Mouse (Mus musculus): ENCODE results near the gene Cep72. TPM values are rescaled to one million over a fixed set of nuclear protein-coding genes. Genes with fewer than 3 reads are reported as not detected.
"Not testable (repeated sequence)": the region's sequence is repeated elsewhere in the genome, so short reads cannot be mapped to it uniquely, and the experiment has no call there.

Cep72 gene
- total RNA-seq (2021) = under 1 TPM in 1 of 2 experiments, not detected in 1; 0.08 TPM
- long read RNA-seq, experiment 1 = 0 reads
- long read RNA-seq, experiment 2, partial matches to known transcripts = 0 of 1 reads
- long read RNA-seq, experiment 2, other reads (novel, unspliced or antisense) = 0 of 1 reads

DNA sequence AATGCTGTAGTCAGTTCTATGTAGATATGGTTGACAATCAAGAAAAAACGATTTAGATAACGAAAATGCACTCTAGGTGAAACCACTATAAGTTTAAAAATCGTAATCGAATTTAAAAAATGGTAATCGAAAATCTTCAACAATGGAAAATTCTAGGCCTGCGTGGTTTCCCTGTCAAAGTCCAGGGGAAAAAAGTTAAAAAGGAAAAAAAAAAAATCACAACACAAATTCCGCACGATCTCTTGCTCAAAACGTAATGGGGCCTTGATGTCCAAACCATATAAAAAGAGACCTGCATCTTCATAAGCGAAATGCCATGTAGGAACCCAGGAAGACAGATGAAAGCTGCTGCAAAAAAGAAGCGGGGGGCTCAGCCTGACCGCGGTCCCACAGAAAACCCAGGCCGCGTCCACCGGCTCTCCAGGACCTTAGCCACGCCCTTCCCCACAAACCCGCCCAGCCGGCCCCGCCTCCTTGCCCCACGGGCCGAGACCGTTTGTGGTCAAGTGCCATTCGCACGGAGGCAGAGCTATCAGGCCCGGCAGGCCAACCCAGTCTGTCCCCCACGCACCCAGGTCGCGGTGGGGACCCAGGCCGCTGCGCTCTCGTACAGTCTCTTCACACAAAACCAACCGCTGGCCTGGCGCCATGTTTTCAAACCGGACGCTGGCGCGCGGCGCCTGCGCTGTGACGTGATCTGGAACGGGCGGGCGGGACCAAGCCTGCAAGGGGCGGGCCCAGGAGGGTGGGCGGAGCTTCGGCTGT, at the start of gene Cep72:
Gene Cep72 (minus strand): TSS at position 687 of the 765 bp plus-strand sequence.
- TF ChIP-seq CTCF (IDR thresholded peaks at IDR 0.05) = no peak
- intact Hi-C loops (cut with DNase I) = no loop called here
- H3K27ac ChIP-seq = peak within 1 kb of the TSS; percentile 92
- H3K4me3 ChIP-seq = peak within 1 kb of the TSS; percentile 97
- peak; percentile 93 for DNase-seq

DNA sequence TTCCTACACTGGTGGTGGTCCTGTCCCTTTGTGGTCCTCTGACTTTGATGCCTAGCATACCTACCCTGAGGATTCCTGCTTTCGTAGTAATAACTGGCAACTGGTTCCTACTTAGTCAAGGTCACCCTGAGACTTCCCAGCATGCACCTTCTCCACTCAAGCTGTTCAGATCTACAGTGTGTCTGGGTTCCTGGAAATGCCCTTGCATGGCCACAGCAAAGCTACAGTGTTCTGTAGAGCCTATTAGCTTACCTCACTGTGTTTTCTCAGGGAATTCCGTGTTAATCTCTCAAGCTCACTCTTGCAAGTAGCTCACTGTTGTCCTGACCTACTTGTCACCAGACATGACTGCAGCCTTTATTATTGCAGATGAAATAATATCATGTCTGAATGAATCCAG, 45.3 kb upstream of the Cep72 start:
- no peak overlapping the region for H3K27ac ChIP-seq
- TF ChIP-seq CTCF (IDR thresholded peaks at IDR 0.05) = no peak
- H3K4me3 ChIP-seq = no peak overlapping the region
- intact Hi-C loops (cut with DNase I) = no loop called here
- no peak for DNase-seq

DNA sequence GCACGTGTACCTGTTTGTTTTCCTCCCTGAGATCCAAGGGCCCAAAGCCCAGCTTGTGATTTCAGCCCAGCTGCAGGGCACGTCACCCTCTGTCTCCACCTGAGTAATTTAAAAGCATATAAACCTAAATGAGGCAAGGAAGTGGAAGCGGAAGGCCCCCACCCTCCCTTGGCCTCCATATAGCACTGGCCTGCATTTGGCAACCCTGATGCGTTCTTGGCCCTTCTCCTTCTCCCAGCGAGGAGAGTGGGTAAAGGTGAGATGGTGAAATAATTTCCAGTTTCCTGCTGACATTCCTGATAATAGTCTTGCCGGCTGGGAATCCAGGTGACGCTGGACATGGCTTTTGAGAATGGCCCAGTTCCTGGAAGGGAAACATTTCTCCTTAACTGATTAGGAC, 42.3 kb upstream of the Cep72 start:
- Histone ChIP-seq H3K4me3 (no peak overlapping the region), H3K27ac (no peak overlapping the region)
- TF ChIP-seq CTCF (IDR thresholded peaks at IDR 0.05) = no peak
- intact Hi-C loops (cut with DNase I) = no loop called here
- no peak for DNase-seq

DNA sequence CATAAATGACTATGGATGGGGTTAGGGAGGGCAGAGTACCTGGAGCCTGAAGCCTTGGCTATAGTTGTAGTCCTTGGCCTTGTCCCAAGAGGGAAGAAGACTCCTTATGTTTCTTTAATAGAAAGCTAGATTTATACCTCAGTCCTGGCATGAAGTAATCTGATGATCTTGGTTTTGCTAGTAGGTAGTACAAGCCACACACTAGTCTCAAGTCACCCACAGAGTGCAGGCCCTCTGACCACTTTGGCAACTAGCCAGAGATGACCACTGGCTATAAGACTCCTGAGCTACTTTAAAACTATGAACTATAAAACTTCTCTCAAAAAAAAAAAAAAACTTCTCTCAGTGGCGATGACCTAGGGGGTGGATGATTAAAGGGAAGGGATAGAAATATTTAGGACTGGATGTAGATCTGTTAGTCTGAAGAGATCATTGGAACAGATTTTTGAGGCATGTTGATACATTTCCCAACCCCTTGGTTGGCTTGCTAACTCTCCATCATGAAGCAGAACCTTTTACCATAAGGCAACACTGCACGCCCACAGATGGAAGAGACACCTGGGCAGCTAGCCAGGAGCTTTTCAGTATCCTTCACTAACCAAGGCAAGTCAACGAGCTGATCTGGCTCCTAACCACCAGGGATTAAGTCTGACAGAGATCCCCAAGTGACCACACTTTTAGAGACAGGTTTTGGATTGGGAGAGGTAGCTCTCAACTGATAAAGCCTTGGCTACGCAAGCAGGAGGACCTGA, 40.9 kb upstream of the Cep72 start:
- Histone ChIP-seq H3K27ac (no peak overlapping the region), H3K4me3 (no peak overlapping the region)
- intact Hi-C loops (cut with DNase I) = no loop called here
- TF ChIP-seq CTCF (IDR thresholded peaks at IDR 0.05) = no peak
- DNase-seq = no peak

DNA sequence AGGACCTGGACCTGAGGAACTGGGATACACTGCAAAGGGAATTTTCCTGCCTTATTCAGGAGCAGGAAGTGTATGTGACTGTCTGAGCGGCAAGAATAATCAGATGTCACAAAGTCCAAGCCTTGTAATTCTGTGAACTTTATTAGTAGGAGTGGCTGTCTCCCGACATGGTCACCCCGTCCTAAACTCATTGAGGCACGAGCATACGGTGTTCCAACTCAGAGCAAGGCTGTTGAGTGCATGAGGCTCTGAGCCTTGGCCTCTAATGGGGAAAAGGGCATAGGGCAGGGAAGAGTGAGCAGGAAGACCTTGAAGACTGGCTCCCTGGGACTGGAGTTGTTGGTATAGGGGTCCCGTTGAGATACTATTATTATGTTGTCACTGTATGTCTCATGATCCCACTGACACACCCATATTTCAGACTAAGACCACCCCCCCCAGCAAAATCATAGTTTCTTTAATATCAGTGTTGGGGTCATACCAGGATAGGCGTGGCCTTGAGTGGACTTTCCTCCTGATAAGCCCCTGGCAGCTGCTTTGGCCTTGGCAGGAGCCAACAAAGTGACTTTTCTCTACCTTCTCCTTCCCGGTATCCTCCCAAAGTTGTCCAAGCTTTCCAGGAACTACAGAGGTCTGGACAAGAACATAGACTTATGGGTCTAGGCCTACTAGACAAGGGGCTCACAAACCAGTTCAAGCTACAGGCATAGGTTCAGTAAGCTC, 40.2 kb upstream of the Cep72 start:
- TF ChIP-seq CTCF (IDR thresholded peaks at IDR 0.05) = no peak
- intact Hi-C loops (cut with DNase I) = no loop called here
- Histone ChIP-seq H3K4me3 (no peak overlapping the region), H3K27ac (no peak overlapping the region)
- no peak for DNase-seq

DNA sequence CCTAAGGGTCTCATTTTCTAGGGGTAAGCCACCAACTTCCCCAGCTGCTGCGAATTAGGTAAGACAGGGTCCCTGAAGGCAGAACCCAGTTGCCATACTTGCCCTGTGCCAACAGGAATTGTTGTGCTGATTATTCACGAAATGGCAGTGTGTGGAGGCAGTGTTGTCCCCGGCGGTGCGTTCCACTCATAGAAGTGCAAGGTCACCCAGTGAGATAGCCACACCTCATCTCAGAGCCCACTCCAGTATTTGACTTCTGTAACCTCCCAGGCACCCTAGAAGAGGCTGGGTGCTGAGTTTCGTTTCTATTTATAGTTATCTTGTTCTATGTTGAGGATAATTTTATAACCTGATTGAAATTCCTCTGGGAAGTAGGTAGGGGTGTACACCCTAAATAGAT, 36.8 kb upstream of the Cep72 start:
- DNase-seq = no peak
- Histone ChIP-seq H3K27ac (no peak overlapping the region), H3K4me3 (no peak overlapping the region)
- intact Hi-C loops (cut with DNase I) = no loop called here
- TF ChIP-seq CTCF (IDR thresholded peaks at IDR 0.05) = no peak

DNA sequence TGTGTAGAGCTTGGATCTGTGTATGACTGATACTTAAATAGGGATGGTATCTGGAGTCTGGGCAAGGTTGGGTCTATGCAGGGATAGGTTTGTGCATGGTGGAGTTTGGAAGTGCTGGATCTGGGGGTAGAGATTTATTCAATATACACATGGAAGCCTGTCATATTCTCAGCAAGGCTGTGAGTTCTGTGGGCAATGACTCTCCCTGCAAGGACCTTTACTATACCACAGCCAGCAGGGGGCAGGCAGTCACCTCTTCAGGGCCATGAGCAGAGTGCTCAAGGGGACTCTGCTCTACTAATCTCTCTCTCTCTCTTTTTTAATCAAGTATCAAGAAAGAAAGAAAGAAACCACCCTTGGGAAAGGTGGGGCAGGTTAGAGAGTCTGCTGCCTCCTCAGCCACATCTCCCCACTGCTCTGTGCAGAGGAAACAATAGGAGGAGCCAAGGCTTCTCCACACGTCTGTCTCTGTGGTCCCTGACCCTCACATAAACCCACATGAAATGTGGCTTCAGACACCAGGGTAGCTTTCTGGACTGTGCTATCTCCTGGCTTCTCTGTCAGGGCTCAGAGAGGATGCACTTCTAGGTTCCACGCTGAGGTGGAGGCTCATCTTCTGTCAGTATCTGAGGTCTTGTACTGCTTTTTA, 34.7 kb upstream of the Cep72 start:
- DNase-seq = peak; percentile 63
- intact Hi-C loops (cut with DNase I) = loop anchor here (2.0 kb wide), 1 partner anchor 204 kb away; no protein-coding TSS in a partner anchor
- Histone ChIP-seq H3K4me3 (no peak overlapping the region), H3K27ac (no peak overlapping the region)
- TF ChIP-seq CTCF (IDR thresholded peaks at IDR 0.05) = peak; percentile 67

DNA sequence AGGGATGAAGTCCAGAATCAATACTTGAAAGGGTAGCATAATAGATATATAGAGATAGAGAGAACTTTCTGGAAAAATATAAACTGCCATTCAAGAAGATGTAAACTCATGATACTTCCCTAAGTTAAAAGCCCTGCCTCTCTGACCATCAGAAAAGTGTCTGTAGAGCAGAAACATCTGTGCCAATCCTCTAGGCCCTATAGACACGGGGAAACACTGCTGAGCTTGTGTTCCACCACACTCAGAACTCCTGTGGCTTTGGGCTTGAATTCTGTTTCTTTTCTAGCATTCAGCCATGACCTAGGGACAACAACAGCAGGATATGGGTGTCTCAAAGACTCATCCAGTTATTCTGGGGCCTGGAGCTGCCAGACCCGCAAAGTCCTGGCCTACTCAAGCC, 33.8 kb upstream of the Cep72 start:
- Histone ChIP-seq H3K4me3 (no peak overlapping the region), H3K27ac (no peak overlapping the region)
- intact Hi-C loops (cut with DNase I) = loop anchor here (2.0 kb wide), 1 partner anchor 205 kb away; no protein-coding TSS in a partner anchor
- no peak for DNase-seq
- TF ChIP-seq CTCF (IDR thresholded peaks at IDR 0.05) = no peak

DNA sequence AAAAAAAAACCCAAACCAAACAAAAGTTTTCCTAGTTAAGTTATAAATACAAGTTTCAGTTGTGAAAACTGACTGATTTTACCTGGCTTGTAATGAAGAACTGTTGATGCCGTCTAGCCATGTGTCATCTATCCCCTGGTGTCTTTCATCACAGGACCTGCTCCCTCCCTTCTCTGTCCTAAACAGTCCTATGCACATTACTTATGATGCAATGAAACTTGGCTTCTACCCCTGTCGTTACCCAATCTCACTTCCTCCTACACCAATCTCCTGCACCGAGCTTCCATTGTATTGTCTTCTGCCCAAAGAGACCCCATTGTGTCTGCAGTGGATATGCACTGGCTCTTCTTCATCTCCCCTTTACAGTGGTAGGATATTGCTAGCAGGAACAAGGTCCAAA, 28.2 kb upstream of the Cep72 start:
- DNase-seq = no peak
- no peak for TF ChIP-seq CTCF (IDR thresholded peaks at IDR 0.05)
- Histone ChIP-seq H3K4me3 (no peak overlapping the region), H3K27ac (no peak overlapping the region)
- intact Hi-C loops (cut with DNase I) = no loop called here

DNA sequence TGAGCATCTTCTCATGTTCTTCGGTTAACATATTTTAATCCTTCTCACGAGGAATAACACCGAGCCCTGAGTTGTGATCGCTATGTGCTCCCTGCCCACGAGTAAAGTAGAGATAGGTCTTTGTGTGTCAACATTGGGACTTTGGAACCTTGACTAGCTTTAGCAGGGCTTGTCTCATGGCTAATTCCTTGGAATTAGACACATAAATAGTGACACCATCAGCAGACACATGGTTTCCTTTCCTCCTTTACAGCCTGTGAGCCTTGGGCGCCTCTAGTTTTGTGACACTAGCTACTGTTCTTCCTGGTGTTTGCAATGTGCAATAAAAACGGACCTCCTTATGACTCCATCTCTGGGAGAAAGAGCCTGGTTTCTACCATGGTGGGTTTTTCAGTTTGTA, 11.3 kb upstream of the Cep72 start:
- DNase-seq = no peak
- Histone ChIP-seq H3K4me3 (no peak overlapping the region), H3K27ac (no peak overlapping the region)
- no peak for TF ChIP-seq CTCF (IDR thresholded peaks at IDR 0.05)
- intact Hi-C loops (cut with DNase I) = no loop called here

DNA sequence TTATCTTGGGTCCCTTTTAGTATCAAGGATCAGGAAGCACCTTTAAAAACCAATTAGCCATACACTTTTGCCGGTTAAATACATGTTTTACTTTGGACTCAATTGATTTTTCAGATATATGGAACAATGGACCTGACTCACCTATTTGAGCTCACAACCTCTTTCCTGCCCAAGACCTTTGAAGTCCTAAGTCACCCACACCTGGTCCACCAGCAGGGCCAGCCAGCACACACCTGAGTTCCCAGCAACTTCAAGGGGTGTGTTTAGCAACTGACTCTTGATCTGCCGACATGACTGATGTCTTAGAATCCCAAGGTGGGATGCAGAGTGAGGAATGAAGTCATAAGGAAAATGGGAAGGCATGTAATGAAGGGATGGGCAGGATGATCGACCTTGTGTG, 9.6 kb upstream of the Cep72 start:
- Histone ChIP-seq H3K27ac (no peak overlapping the region), H3K4me3 (no peak overlapping the region)
- no peak for TF ChIP-seq CTCF (IDR thresholded peaks at IDR 0.05)
- intact Hi-C loops (cut with DNase I) = no loop called here
- DNase-seq = no peak

DNA sequence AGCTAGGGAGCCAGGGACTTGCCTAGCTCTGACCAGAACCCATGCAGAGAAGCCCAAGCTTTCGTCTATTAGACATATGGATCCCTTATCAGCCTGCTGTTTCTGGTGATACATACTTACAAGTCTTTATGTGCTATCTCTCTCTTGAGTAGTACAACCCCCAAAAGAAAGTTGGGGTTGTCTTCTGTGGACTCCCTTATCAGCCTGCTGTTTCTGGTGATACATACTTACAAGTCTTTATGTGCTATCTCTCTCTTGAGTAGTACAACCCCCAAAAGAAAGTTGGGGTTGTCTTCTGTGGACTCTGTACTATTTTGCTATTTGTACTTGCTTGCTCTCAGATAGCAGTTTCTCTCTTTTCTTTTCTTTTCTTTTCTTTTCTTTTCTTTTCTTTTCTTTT, 9.1 kb upstream of the Cep72 start:
- DNase-seq; H3K4me3 ChIP-seq; H3K27ac ChIP-seq; intact Hi-C loops (cut with DNase I): not testable (repeated sequence)
